Mouse (Mus musculus) forebrain, postnatal 0 days (tissue): ENCODE measurements around the gene Lonp1. TPM values are rescaled to one million over a fixed set of nuclear protein-coding genes. Genes with fewer than 3 reads are reported as not detected.

Source experiments
- ATAC-seq: fragments of 200-750 bp; cut with Nextera tagmentation; 2 replicates; pipeline ENCODE4 v1.8.0; 2017; ENCODE audit warnings: mild to moderate bottlenecking, moderate library complexity
- DNase-seq: peaks from one replicate; pipeline ENCODE4 v3.0.0-alpha.2; 2015
- H3K27ac ChIP-seq: fragments of 300-500 bp; sonication (generic); 2 replicates; pipeline ENCODE4 v1.5.1; 2014; ENCODE audit warnings: low read depth, mild to moderate bottlenecking, antibody characterized with exemption, low read length, moderate library complexity, mixed read lengths
- H3K27me3 ChIP-seq: fragments of 300-500 bp; sonication (generic); 2 replicates; pipeline ENCODE4 v1.6.1; 2014; ENCODE audit warnings: mild to moderate bottlenecking, low read length, mixed read lengths; ENCODE audit not compliant: insufficient read depth
- H3K36me3 ChIP-seq: fragments of 300-500 bp; sonication (generic); 2 replicates; pipeline ENCODE4 v1.6.1; 2014; ENCODE audit warnings: mild to moderate bottlenecking, moderate library complexity; ENCODE audit not compliant: insufficient read depth
- H3K4me1 ChIP-seq: fragments of 300-500 bp; sonication (generic); 2 replicates; pipeline ENCODE4 v1.6.1; 2014; ENCODE audit warnings: antibody characterized with exemption; ENCODE audit not compliant: insufficient read depth
- H3K4me2 ChIP-seq: fragments of 300-500 bp; sonication (generic); 2 replicates; pipeline ENCODE4 v1.6.1; 2014; ENCODE audit warnings: low read depth, mild to moderate bottlenecking, moderate library complexity
- H3K4me3 ChIP-seq: fragments of 300-500 bp; sonication (generic); 2 replicates; pipeline ENCODE4 v1.5.1; 2014; ENCODE audit warnings: low read depth, low read length, mixed read lengths
- H3K9ac ChIP-seq: fragments of 300-500 bp; sonication (generic); 2 replicates; pipeline ENCODE4 v1.6.1; 2014; ENCODE audit warnings: mild to moderate bottlenecking
- H3K9me3 ChIP-seq: fragments of 300-500 bp; sonication (generic); 2 replicates; pipeline ENCODE4 v1.6.1; 2016; ENCODE audit warnings: low read length
- CTCF ChIP-seq: sonication (generic); IDR thresholded peaks from 2 replicates; pipeline ENCODE4 v1.5.1; 2016; ENCODE audit warnings: antibody characterized with exemption, control low read depth, low read depth
- WGBS: fragments of 180-500 bp; shearing (Covaris S2); extraction: QIAGEN DNeasy Blood & Tissue Kit; methylation state at CpG from one replicate; pipeline ENCODE4 v1.1.7; 2014; 5-methylcytosine and 5-hydroxymethylcytosine counted together
- polyA plus RNA-seq: library from polyadenylated mRNA; unstranded; fragments of >200 nt; fragmentation: Nextera tagmentation; extraction: Ambion mirVana; gene quantifications from 2 replicates; pipeline ENCODE4 v1.2.1, GENCODE M21; 2015
- total RNA-seq: library from RNA; depleted of rRNA; stranded (reverse); fragments of >200 nt; gene quantifications from 2 replicates; pipeline ENCODE4 v1.2.3, GENCODE M21; 2014

Lonp1 gene
- total and polyA plus RNA-seq, 2 experiments from 2014 or later, result 38.2 to 76.3 TPM

DNA sequence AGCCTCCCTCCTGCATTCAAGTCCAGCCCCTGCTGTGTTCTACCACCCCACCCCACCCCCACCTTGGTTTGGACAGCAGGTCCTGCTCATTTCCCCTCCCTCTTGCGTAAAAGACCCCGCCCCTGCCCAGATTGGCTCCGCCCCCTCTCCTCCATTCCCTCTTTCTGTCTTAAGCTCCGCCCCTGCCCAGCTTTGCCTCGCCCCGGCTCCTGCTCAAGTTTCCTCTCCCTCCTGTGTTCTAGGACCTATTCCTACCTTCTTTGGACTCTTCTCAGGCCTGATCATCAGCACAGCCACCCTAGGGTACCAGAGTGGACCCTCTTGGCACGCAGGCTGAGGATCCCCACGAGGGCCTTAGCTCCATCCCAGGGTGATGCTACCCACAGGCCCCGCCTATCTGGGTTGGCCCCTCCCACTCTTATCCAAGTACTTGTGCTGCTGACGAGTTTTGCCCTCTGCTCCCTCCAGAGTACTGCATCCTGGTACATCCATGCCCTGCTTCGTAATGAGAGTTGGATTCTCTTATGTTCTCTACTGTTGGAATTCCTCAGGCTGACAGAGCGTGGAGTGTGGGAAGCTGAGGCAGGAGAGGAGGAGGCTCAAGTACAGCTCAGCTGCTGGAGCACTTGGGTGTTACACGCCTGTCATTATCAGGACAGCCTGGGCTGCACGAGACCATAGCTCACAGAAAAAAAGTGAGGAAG is 14.7 kb downstream of the Lonp1 start:
- H3K27ac ChIP-seq, result no peak overlapping the region
- peaks cover 19% of the 10 kb centered on the region for H3K4me1 ChIP-seq
- H3K36me3 ChIP-seq, result peaks cover 29% of the 10 kb centered on the region
- H3K4me2 ChIP-seq, result no peak overlapping the region
- H3K4me3 ChIP-seq, result no peak overlapping the region
- TF ChIP-seq CTCF, result no peak
- ATAC-seq, result no peak
- H3K9me3 ChIP-seq, result no peaks in the 10 kb centered on the region
- no peak overlapping the region for H3K9ac ChIP-seq
- DNase-seq, result no peak
- no peaks in the 10 kb centered on the region for H3K27me3 ChIP-seq
- 18% methylated on average over 14 of the region's 14 CpGs for WGBS

DNA sequence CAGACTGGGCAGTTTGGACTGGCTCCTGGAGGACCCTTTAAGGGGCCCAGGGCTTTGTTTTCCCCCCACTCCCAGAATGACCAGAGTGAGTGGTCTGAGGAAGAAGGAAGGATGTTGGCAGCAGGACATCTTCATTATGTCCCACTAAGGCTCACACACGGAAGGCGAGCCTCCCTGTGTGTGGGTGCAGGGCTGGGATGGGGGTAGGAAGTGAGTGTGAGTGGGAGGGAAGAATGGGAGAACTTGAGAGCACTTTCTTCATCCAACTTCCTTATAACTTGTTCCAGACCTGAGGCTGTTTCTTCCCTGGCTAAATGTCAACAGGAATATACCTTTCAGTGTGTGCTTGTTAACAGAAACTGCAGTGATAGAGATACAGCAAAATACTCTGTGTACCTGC is 15.4 kb downstream of the Lonp1 start:
- no peak overlapping the region for H3K4me2 ChIP-seq
- no peak for TF ChIP-seq CTCF
- H3K9me3 ChIP-seq, result no peaks in the 10 kb centered on the region
- WGBS, result 67% methylated on average over 2 of the region's 2 CpGs
- no peak for ATAC-seq
- H3K4me1 ChIP-seq, result peaks cover 19% of the 10 kb centered on the region
- no peak for DNase-seq
- no peak overlapping the region for H3K9ac ChIP-seq
- no peaks in the 10 kb centered on the region for H3K27me3 ChIP-seq
- H3K27ac ChIP-seq, result no peak overlapping the region
- H3K36me3 ChIP-seq, result peaks cover 30% of the 10 kb centered on the region
- H3K4me3 ChIP-seq, result no peak overlapping the region

DNA sequence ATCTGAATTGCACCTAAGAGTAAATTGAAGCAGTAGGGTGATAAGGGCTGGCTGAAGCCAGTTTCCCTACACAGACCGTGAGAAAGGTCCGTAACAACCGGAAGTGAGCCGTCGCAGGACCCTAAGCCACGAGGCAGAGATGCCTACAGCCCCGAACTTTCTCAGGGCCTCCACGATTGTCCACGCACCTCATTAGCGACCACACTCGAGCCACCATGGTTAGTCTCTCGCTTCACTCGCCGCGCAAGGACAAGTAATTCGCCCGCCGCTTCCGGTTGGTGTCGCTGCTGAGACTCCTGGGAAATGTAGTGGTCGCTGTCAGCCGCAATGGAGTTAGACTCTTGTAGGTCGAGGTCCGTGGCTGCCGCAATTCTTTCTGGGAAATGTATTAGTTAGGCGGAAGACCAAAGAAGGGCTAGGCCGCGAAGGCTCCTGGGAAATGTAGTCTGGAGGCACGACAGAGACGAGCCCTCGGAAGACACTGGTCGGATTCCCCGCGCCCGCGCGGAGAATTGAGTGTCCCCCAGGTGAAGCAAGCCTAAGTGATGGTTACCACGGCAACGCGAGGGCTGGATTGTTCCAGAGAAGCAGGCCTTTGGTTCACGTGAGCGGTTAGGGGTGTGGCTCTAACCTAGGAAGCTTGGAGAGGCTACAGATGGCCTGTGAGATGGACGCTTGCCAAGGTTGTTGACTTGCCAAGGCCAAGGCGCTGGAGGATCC is 17.1 kb downstream of the Lonp1 start, which contains the start of gene 2410015M20Rik:
TSS of gene 2410015M20Rik (minus strand) at position 320 of the 720 bp plus-strand sequence.
- Histone ChIP-seq H3K9ac (peak within 1 kb of the TSS; percentile 74), H3K9me3 (no peaks in the 10 kb centered on the region), H3K27me3 (no peaks in the 10 kb centered on the region), H3K4me1 (peaks cover 18% of the 10 kb centered on the region), H3K4me2 (peak within 1 kb of the TSS; percentile 82), H3K36me3 (peaks cover 31% of the 10 kb centered on the region), H3K27ac (peak within 1 kb of the TSS; percentile 86), H3K4me3 (peak within 1 kb of the TSS; percentile 47)
- TF ChIP-seq CTCF, result peak; percentile 85
- ATAC-seq (peak; percentile 85), DNase-seq (peak; percentile 97)
- WGBS, result 2% methylated on average over 44 of the region's 44 CpGs

DNA sequence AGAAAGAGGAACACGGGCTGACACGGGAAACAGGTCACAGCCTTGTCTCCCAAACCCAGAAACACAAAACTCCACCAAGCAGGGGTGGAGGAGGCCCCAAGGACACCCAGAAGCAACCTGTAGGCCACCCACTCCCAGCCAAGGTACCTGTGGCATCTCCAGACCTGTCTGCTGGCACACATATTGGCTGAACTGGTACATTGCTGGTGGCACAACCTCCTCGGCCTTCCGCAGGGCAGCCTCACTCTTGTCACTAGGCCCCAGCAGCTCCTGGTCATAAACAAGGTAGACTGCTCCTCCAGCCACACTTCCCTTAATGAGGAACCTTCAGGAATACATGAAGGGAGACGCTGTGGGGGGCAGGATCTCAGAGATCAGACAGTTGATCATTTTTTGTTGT is 18.0 kb downstream of the Lonp1 start:
- no peak for DNase-seq
- no peak for TF ChIP-seq CTCF
- 0 out of 2 replicates have a peak overlapping the region, but pooled peaks have one; percentile 35 for H3K27ac ChIP-seq

DNA sequence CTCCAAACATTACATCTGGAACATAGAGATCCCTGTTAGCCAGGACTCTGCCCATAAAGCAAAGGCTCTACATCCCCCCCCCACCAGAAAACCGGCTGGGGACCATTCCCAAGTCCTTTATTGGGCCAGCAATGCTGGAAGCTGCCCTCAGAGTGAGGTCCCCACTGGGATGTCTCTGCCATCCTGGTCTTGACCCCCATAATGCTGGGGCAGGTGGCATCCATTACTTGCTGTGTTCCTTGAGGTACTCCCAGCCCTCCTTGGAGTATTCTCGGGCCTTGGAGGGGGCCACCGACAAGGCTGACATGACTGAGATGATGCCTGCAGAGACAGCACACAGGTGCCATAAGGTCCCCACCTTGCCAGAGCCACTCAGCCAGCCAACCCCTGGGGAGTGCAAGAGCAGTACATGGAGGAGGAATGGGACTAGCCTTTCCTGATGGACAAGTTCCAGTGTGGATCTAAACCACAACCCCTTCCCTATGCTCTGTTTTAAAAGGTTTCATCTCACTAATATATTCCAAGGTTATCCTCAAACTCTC is 19.1 kb downstream of the Lonp1 start:
- WGBS, result 80% methylated on average over 3 of the region's 3 CpGs
- no peak overlapping the region for H3K27ac ChIP-seq

More for the DNA sequence above, 18.0 kb downstream of the Lonp1 start:
- Histone ChIP-seq H3K9me3 (no peaks in the 10 kb centered on the region), H3K9ac (peak overlapping the region; percentile 74), H3K4me2 (peak overlapping the region; percentile 82), H3K4me3 (peak overlapping the region; percentile 47), H3K36me3 (peaks cover 38% of the 10 kb centered on the region), H3K27me3 (no peaks in the 10 kb centered on the region), H3K4me1 (peaks cover 15% of the 10 kb centered on the region)
- ATAC-seq, result no peak
- WGBS, result 58% methylated on average over 5 of the region's 5 CpGs

DNA sequence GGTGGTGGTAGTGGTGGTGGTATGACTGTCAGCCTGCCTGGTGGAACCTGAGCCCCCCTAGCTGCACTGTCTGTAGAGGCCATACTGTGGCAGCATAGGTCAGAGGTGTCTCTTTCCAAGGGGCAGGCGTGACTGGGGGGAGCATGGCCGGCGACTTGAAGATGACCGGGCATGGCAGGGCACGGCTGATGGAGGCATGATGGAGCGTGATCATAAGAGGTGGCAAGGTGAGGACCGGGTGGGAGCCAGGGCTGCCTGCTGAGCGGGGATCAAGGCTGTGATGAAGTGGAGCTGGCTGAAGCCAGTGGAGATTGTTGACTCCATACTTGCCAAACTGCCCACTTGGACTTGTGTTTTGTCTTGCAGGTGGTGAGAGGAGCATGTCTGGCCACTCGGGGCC is 21.3 kb downstream of the Lonp1 start:
- DNase-seq, result no peak
- TF ChIP-seq CTCF, result no peak
- Histone ChIP-seq H3K36me3 (peaks cover 69% of the 10 kb centered on the region), H3K9me3 (no peaks in the 10 kb centered on the region), H3K27me3 (no peaks in the 10 kb centered on the region), H3K27ac (no peak overlapping the region), H3K4me1 (peaks cover 14% of the 10 kb centered on the region), H3K9ac (no peak overlapping the region), H3K4me2 (no peak overlapping the region), H3K4me3 (no peak overlapping the region)
- WGBS, result 91% methylated on average over 9 of the region's 9 CpGs
- no peak for ATAC-seq

More for the DNA sequence above, 19.1 kb downstream of the Lonp1 start:
- Histone ChIP-seq H3K4me2 (no peak overlapping the region), H3K9me3 (no peaks in the 10 kb centered on the region), H3K9ac (no peak overlapping the region), H3K4me3 (no peak overlapping the region), H3K36me3 (peaks cover 50% of the 10 kb centered on the region), H3K27me3 (no peaks in the 10 kb centered on the region), H3K4me1 (peaks cover 15% of the 10 kb centered on the region)
- ATAC-seq, result no peak
- no peak for TF ChIP-seq CTCF
- no peak for DNase-seq

DNA sequence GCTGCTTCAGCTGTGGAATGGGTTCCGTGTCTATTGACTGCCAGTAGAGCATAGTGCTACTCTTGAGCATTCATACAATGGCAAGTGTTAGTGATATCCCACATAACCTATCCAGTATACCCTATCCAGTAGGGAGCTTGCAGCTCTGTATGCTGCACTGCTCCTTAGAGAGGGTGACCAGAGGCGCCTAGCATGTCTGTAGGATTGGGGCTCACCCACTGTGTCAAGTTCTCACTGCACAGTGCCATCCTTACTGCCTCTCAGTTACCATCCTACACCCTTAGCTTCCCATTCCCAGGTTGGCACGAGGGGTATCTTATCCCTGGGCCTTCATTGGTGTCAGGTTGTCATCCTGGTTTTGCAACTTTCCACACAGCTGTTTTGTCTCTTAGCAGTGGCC is 22.3 kb downstream of the Lonp1 start:
- no peak for TF ChIP-seq CTCF
- Histone ChIP-seq H3K36me3 (peaks cover 79% of the 10 kb centered on the region), H3K27me3 (no peaks in the 10 kb centered on the region), H3K4me3 (no peak overlapping the region), H3K27ac (no peak overlapping the region), H3K9me3 (no peaks in the 10 kb centered on the region), H3K9ac (no peak overlapping the region), H3K4me2 (no peak overlapping the region), H3K4me1 (peaks cover 9% of the 10 kb centered on the region)
- 91% methylated on average over 3 of the region's 3 CpGs for WGBS
- no peak for DNase-seq
- no peak for ATAC-seq
